Mouse (Mus musculus): ENCODE results near the gene Bmt2.

- no peak for TF ChIP-seq CTCF (IDR thresholded peaks at IDR 0.05; ENCODE audit: low read depth, low read length)
- TF ChIP-seq POLR2AphosphoS5 (IDR thresholded peaks at IDR 0.05; ENCODE audit: insufficient replicate concordance, low read depth, low read length): no peak
- no peak for TF ChIP-seq GATA1 (IDR thresholded peaks at IDR 0.05; ENCODE audit: borderline replicate concordance, low read length)
- TF ChIP-seq TAL1 (conservative IDR thresholded peaks at IDR 0.05; ENCODE audit: low read depth, low read length): no peak
Measured at GRCm38 (mm10) chr6:13584788-13585187, 93.0 kb downstream of the Bmt2 start.
